Mouse (Mus musculus) bone marrow macrophage, adult 2 months (primary cell): Measurements from ENCODE around the gene Snn.

ENCODE experiments used
- CTCF ChIP-seq: IDR thresholded peaks from 2 replicates; pipeline ENCODE4 v1.5.1; 2012; ENCODE audit warnings: low read depth, mild to moderate bottlenecking, low read length, moderate library complexity
- POLR2A ChIP-seq: IDR thresholded peaks from 2 replicates; pipeline ENCODE4 v1.6.1; 2012; ENCODE audit warnings: mild to moderate bottlenecking, low read depth, low read length, borderline replicate concordance

GRCm38 (mm10) chr16:11078216-11078869 is 17.6 kb downstream of the Snn start:
- no peak for TF ChIP-seq POLR2A
- TF ChIP-seq CTCF, result no peak
